Mouse (Mus musculus) lung, postnatal 0 days (tissue): ENCODE results near the gene Sgms1.
A peak's percentile ranks its signal among the peaks of the same experiment; 100 is the strongest.

Experiments
- CTCF ChIP-seq: IDR thresholded peaks from 2 replicates; pipeline ENCODE4 v1.5.1; 2016; ENCODE audit warnings: antibody characterized with exemption, mild to moderate bottlenecking
- EP300 ChIP-seq: IDR thresholded peaks from 2 replicates; pipeline ENCODE4 v1.6.1; 2016; ENCODE audit warnings: antibody characterized with exemption, mild to moderate bottlenecking, control low read depth

DNA sequence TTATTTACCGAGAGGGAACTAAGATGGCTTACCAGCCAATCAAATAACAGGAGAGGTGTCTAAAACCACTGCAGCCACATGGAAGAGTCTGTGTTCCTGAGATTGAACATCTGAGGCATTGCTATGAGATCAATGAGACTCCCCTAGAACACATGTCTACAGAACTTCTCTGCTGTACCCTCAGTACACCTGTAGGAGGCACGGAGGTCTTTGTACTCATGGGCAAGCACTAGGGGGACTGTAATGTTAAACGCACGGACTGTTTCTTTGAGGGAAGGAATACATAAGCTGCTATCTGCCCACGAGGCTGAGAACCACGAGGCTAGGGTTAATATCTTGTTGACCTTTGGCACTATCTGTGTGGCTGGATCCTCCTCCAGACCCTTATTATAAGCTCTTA lies 237.0 kb downstream of the Sgms1 start:
- peak; percentile 22; the same call in 1 of the 2 replicates for TF ChIP-seq CTCF
- TF ChIP-seq EP300, result no peak
